Mouse (Mus musculus) heart, postnatal 4 days (tissue): Measurements from ENCODE around the gene Stard3nl. TPM values are rescaled to one million over a fixed set of nuclear protein-coding genes. Genes with fewer than 3 reads are reported as not detected.

Source experiments
- DNase-seq: peaks from one replicate; pipeline ENCODE4 v3.0.0; 2021
- total RNA-seq, 2 experiments: library from RNA; stranded (reverse); gene quantifications; 2 replicates each; pipeline ENCODE4 v1.2.3; 2021

Stard3nl gene
- total RNA-seq: 10 to 100 TPM; 27.7 to 29.6 TPM

DNA sequence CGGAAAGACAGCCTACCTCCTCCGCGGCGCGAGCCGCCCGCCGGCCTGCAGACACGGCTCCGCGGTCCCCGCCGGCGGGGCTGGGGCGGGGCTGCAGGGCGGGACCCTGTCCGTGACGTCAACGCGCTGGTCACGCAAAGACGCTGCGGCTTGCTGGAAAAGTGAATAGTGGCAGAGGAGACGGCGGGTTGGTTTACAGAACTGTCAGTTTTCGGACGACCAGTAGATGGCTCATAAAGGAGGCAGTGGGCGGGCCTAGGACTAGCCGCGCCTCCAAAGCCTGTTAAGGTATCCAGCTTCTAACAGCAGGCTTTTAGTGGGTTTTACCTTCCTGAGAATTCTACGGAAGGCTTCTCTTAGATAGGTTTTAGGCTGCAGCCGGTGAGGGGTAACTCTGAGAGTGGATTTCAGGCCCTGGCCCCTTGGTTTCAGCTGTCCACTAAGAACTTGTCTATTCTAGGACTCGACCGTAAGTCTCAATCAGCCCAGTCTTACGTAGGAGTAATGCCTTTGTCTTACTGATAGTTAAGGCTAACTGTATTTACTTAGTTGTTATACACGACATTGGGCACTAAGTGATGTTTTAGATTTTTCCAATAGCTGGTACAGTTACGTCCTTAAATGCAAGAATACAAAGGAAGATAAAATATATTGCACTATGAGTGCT is at the start of gene Stard3nl:
Stard3nl (minus strand) TSS at position 108 of the 667 bp plus-strand sequence.
- peak; percentile 99 for DNase-seq

DNA sequence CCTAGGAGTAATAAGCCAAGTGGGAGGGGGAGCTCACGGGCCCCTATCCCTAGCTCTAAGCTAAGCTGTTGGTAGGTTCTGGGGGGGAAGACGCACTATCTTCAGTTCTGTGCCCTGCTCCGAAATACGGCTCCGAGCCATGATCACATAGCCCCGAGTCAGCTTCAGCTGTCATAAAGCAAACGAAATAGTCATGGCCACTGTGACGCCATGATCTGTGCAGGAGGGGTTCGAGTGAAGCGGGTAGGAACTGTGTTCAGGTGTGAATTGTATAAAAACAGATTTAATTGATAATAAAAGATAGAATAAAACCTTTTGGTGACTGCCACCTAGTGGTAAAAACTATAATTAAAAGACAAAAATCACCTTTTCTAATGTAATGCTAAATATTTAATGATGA is 42.4 kb upstream of the Stard3nl start:
- DNase-seq: no peak

DNA sequence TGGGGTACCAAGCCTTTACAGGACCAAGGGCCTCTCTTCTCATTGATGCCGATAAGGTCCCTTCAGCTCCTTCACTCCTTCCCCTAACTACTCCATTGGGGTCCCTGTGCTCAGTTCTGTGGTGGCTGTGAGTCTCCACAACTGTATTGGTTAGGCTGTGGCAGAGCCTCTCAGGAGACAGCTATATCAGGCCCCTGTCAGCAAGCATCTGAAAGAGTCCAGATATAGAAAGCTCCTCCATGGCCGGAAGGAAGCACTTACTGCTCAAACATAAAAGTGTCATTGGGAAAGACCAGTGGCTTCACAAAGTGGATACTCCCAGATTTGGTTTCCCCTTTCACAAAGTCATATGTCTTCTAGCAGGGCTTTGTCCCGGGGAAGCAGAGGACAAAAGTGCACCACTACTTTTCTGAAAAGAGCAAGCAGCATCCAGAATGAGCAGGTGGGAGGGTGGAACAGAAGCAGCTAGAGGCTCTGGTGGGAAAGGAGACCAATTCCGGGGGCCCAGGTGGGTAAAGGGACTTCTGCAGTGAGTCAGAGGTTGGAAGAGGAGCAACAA is 34.3 kb upstream of the Stard3nl start:
- no peak for DNase-seq

DNA sequence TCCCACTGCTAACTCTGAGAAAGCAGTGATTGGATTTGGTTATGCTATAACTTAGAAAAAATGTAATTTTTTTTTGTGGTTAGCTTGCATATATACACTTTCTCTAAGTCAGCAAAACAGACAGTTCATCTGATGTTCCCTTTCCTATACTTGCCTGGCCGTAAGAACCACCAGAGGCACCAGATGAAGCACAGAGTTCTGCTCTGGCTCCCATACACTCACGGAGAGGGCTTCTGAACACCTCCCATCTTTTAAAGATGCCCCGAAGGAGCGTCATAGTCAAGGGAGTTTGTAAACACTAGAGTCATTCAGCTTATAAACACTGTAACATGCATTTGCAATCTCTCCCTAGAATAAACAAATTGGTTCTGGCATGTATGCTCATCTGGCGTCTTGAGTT is 32.5 kb upstream of the Stard3nl start:
- no peak for DNase-seq

DNA sequence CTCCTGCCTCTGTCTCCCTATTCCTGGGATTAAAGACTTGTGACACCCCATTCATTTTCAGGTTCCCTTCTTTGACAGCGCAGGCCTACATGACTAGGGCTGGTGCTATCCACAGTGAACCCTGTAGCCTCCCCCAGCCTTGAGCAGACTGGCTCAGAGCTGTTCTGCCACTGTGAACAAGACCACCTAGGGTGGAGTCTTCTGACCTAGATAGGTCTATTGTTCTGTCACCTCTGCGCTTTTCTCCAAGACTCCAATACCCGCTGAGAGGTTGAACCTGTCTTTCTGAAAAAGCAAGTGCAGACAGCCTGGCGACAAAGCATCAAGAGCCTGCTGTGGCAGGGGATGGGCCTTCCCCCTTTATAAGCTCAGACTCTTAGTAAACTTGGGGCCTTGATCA is 29.0 kb upstream of the Stard3nl start:
- DNase-seq: no peak

DNA sequence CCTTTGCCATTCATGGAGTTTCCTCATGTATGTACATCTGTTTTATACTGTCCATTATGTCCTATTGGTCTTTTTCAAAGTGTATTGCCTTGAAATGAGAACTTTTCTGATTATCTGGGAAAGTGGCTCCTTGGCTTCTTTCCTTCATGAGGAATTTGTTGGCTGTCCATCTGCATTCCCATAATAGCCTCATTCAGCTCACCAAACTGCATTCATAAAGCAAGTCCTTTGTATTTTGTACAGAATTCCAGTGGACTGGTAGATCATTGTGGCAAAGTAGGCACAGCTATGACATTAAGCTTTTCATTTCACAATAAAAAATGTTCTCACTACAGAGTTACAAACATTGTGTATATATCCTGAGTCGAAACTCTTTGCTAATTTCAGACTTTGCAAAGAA is 26.9 kb upstream of the Stard3nl start:
- no peak for DNase-seq

DNA sequence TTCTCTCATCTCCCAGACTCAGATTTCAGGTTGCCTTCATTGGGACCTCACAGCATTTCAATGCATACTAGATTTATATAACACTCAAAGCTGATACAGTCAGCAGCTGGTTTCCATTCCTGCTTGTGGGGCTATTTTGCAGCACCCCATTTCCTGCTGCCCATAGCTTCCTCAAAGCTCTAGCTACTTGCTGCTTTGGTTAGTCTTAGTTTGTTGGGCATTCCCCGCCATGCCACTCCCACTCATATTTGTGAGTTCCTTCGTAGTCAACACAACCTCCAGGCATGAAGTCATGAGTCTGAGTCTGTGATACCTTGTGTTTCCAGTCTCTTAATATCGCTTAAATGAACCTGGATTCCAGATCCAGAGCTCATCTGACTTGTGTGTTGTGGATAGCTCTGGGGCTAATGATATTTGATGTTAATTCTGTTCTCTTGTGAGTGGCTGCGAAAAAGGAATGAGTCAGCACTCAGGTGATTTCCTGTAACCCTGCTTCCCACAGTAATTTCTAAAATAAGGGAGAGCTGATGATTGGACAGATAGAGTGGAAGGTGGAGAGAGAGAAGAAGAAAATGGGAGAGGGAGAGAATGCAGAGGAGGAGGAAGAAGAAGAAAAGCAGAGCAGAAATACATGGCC is 22.4 kb upstream of the Stard3nl start:
- no peak for DNase-seq

DNA sequence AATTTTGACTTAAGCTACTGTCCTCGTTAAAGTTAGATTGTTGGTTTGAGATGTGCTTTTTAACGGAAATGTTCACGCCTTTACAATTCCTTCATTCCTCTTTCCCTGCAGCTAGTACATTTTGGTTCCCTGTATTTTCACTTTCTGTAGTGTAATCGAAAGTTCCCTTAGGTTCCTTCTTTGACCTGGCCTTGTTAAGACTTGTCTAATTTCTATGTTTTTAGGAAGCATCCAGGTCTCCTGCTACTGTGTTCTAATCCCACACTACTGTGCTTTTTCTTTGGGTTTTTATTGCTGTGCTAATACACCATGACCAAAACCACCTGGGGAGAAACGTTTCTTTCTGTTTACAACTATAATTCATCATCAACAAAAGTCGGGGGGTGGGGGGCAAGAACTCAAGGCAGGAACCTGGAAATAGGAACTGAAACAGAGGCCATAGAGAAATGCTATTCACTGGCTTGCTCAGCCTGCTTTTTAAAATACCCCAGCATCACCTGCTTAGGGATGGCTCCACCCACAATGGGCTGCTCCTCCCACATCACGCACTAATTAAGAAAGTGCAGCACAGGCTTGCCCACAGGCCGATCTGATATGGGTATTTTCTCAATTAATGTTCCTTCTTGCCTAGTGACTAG is 20.4 kb upstream of the Stard3nl start:
- DNase-seq: no peak

DNA sequence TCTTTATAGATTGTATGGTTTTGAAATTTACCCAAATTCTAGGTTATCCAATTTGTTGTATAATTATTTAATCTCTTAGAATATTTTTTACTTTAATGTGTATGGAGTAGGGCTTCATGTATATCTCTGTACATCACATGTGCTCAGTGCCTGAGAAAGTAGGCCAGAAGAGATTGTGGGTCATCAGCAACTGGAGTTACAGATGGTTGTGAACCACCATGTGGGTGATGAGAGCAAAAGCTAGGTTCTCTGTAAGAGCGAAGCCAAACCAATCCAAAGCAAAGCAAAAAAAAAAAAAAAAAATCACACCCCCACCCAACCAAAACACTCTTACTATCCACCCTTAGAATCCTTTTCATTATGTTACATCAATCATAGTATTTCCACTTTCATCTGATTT is 19.7 kb upstream of the Stard3nl start:
- no peak for DNase-seq

DNA sequence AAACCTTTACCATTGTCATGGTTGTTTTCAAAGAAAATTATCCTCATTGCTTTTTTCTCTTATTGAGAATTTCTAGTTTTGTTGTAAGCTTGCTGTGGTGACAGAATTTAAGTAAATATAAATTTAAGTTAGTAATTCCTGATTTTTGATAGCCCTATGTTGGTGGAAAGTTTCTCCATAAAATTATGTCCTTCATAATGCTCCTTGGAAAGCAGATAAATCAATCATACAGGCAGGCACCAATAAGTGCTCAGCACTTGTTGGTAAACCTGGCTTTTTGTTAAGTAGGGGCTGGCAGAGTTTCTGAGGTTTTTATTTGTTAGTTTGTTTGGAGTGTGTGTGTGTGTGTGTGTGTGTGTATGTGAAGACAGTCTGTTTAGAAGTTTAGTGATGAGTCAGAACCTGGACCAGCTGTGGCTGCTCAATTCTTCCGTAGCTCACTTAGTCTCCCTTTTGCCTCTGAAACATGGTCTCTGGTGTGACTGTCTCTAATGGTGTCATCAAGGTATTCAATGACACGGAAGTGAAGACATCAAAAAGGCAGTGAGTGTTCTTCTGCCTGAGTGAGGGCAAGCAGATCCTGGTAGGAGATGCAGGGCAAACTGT is 16.8 kb upstream of the Stard3nl start:
- DNase-seq: no peak

DNA sequence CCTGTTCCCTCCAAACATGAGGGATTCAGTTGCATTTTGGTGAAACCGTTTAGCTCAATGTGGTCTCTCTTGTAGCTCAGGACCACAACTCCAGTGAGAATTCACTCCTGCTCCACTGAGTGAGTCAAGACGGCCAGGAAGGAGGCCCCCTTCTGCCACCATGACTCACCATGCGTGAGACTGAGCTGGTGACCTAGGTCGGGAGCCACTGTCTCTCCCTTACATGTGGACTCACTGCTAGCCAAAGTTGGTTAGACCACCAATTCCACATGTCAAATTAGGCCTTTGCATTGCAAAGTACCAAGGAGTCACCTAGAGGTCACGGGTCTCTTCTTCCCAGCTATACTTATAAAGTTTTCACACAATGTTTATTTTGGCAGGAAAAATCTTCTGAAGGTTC is 16.3 kb upstream of the Stard3nl start:
- DNase-seq: no peak

DNA sequence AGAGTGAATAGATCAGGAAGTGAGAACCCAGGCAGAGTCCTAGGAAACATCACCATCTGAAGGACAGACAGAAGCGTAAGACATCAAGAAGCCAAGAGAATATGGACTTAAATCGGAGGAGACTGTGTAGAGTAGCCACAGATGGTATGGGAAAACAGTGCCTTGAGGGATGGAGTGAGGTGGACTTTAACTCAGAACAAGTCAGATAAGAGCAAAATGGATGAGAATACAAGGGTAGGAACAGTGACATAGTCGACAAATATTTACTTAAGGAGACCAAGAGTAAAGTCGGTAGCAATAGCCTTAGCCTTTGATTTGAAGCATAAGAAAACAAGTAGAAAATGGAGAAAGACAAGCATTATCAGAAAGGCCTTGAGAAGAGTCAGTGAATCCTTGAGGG is 15.1 kb upstream of the Stard3nl start:
- DNase-seq: no peak

DNA sequence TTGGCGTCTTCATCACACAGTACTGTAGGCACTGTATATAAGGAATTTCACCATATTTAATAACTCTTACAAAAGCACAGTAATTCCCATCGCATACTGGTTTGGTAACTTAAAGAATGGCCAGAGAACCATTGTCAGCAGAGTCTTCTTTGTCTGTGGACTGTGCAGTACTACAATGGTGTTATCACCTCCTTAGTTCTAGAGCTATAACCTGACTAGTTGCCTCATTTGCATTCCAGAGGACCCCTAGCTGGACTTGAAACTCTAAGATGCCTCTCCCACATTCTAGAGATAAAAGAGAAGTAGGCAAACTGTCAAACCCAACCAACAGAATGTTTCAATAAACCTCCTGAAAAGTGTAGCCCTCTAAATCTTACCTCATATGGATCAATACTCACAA is 12.4 kb upstream of the Stard3nl start:
- DNase-seq: no peak

DNA sequence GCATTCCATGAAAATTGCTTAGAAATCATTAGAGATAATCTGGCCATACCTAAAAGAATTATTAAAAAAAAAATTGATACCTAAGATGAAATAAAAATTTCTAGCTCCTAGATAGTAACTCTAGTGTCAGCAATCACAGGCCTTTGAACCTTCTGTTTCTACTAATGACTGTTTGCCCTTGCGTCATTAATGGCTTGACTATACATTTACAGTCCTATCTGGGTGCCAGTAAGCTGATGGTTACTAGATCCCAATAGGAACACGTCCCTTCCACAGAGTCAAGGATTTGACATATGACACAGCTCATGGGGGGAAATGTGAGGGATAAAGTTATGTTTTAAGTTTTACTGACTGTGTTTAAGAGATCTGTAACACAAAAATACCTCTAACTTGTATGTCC is 9.0 kb upstream of the Stard3nl start:
- DNase-seq: no peak

DNA sequence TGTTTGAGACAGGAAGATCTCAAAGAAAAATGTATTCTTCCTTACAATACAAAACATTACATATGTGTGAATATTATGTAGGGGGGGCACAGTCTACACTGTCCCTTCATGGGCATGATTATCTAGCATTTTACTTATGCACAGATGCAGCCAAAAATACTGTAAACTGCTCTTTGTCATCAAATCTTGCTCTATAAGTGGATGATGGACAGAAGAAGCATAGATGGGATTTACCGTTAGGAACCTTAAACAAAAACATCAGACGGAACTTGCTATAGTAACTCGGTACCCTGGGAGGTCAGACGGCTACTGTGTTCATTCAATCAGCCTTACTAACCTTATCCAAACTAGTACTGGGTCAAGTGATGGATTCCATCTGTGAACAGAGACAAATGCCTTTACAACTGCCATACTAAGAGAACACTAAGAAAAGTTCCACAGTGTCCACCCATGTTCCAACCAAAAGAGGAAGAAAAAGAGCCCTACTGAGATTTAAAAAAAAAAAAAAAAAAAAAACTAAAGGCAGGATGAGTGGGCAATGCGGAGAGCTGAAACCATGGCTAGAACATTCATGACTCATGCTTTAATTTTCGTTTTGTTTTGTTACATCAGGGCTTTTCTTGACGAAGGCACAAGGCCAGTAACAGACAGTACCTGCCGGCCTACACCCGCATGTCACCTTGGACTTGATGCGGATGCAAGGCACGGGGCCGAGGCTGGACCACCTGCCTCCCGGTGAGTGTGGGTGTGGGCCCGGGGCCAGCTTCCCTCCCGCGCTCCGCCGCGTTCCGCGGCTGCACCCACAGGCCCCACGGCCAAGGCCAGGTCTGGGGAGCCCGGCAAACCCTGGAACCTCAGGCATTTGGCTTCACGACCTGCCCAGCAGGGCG is 552 bp downstream of the Stard3nl start:
- no peak for DNase-seq

DNA sequence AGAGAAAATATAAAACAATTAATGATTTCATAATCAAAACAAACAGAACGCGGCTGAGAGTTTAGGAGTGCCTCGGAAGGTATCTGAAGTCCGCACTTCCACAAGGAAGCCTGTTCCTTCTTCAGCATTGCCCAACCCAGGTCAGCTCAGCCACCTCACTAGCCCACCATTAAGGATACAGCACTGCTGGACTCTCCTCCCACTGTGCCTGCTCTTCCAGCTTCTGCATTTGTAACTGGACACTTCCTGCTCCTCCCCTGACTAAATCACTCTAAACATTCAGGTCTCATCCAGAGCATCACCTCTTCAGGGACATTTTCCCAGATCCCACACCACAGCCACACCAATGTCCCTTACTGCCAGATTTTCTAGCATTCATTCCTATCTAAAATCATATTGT is 1.4 kb downstream of the Stard3nl start:
- DNase-seq: no peak

DNA sequence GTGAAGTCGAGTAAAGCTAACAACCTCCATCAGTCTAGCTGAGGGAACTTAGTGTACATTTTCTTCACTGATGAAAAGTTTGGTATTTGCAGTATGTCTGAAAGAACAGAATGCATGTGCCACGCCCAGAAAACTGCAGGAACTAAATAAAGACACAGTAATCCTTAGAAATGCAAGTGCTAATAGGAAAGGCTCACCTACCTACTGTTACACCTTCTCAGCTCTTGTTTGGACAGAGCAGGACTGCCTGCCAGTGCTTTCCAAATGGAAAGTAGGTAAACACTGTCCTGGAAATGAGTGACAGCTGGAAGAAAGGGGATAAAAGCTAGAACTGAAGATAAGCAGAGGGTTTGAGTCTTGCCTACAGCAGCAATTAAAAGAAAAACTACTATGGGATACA is 1.9 kb downstream of the Stard3nl start:
- no peak for DNase-seq

DNA sequence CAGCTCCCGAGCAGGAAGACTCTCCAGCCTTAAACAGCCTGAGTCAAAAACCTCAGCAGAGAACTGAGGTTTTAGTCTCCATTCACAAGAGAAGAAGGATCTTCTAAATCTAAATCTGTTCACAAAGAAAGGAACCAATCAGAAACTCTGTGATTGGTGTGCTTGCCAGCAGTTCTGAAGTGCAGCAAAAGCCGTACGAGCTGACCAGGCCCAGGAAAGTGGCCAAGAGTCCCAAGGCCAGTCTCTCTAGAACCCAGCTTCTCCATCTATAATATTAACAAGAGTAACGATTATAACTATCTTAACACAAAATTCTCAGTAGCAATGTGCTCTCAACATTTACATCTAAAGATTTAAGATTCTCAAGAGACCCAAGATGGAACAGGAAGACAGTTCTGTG is 4.0 kb downstream of the Stard3nl start:
- DNase-seq: no peak

DNA sequence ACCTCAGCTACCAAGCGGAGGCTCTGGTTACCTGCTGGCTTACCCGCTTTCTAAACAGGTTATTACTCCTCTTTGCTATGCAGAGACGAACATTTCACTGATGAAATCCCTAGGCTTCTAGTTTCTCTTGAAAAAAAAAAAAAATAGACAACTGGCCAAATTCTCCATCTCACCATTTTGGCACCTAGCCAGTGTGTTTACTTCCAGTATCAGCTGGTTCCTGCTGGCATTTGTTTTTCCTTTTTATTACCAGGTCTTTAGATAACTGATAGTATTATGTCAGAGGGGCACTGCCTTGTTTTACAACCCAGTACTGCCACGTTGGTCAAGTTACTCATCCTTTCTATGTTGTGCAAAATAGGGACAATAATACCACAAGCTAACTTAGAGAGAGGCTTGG is 5.3 kb downstream of the Stard3nl start:
- no peak for DNase-seq

DNA sequence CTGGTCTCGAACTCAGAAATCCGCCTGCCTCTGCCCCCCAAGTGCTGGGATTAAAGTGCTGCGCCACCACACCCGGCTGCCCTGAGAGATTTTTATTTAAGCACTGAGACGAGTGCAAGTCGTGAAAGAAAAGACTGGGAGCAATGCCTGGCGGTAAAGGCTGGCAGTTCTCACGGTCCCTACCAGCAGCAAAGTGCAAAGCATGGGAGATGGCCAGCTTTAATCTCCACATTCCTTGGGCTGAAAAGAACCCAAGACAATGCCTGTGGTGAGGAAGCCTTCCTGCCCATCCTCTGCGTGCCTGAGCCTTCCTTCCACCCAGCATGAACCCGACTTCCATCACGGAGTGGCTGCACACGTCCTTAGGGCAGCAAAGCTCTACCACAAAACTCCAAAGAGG is 5.7 kb downstream of the Stard3nl start:
- DNase-seq: no peak

DNA sequence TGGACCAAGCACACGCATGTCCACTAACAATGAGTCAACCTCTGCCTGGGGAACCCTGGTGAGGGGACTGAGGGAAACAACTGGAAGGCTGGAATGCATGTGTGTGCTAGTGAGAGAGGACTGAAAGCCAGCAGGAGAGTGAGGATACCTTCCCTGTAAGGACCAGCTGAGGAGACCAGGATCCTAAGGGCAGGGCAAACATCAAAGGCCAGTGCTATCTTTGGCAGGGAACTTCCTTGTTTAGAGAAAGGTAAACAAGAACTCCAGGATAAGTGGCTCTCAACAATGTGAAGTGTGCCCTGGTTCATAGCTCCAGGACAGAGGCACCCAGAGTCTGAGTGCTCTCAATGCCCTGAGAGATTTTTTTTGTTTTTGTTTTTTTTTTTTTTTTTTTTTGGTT is 6.2 kb downstream of the Stard3nl start:
- no peak for DNase-seq

DNA sequence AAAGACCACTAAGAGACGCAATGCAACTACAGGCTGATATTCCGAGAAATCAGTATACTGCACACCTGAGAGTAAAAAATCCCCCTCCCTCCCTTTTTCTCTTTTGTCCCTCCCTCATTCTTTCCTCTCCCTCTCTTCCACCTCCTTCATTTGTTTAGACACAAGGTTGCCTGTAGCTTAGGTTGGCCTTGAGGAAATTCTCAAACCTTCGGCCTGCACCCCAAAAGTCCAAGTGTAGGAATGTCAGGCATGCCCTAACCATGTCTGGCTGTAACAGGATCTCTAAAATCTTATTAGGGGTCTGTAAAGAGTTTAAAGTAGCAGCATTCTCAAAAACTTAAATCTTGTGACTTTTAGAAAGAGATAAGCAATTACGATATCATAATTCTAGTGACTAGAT is 10.4 kb downstream of the Stard3nl start:
- DNase-seq: no peak
